Mouse (Mus musculus): Measurements from ENCODE around the gene Ndufs7.

- TF ChIP-seq CTCF (IDR thresholded peaks at IDR 0.05; ENCODE audit: control insufficient read depth, insufficient read depth, low read length) (no peak), POLR2A (IDR thresholded peaks at IDR 0.05; ENCODE audit: borderline replicate concordance, control insufficient read depth, low read depth, low read length) (peak; percentile 54; the same call in 1 of the 2 replicates)
Observed at GRCm38 (mm10) chr10:80260642-80261584, 12.0 kb downstream of the Ndufs7 start, which contains the start of the genes Gamt and Dazap1.

Measured in bone marrow, adult 2 months (tissue).